Mouse (Mus musculus) hindbrain, embryonic 14.5 days (tissue): ENCODE data around the gene Nemf. TPM values are rescaled to one million over a fixed set of nuclear protein-coding genes. Genes with fewer than 3 reads are reported as not detected.
A peak's percentile ranks its signal among the peaks of the same experiment; 100 is the strongest.

Experiments
- ATAC-seq: fragments of 200-750 bp; cut with Nextera tagmentation; 2 replicates; pipeline ENCODE4 v1.8.0; 2017; ENCODE audit warnings: moderate number of reproducible peaks, mild to moderate bottlenecking, moderate TSS enrichment, moderate library complexity; ENCODE audit not compliant: low FRiP score
- DNase-seq: peaks from one replicate; pipeline ENCODE4 v3.0.0-alpha.2; 2015; ENCODE audit warnings: low spot score
- H3K27ac ChIP-seq: fragments of 300-500 bp; sonication (generic); 2 replicates; pipeline ENCODE4 v1.5.1; 2014; ENCODE audit warnings: mild to moderate bottlenecking, moderate library complexity
- H3K27me3 ChIP-seq: fragments of 300-500 bp; sonication (generic); 2 replicates; pipeline ENCODE4 v1.6.1; 2014; ENCODE audit warnings: mild to moderate bottlenecking, low read length, mixed read lengths; ENCODE audit not compliant: control insufficient read depth, insufficient read depth
- H3K36me3 ChIP-seq: fragments of 300-500 bp; sonication (generic); replicated peaks from 2 replicates; pipeline ENCODE4 v1.6.1; 2014; ENCODE audit not compliant: control insufficient read depth, insufficient read depth
- H3K4me1 ChIP-seq: fragments of 300-500 bp; sonication (generic); replicated peaks from 2 replicates; pipeline ENCODE4 v1.6.1; 2014; ENCODE audit warnings: antibody characterized with exemption, low read length, mixed read lengths; ENCODE audit not compliant: control insufficient read depth, insufficient read depth
- H3K4me2 ChIP-seq: fragments of 300-500 bp; sonication (generic); replicated peaks from 2 replicates; pipeline ENCODE4 v1.6.1; 2014; ENCODE audit warnings: mild to moderate bottlenecking, moderate library complexity
- H3K4me3 ChIP-seq: fragments of 300-500 bp; sonication (generic); replicated peaks from 2 replicates; pipeline ENCODE4 v1.5.1; 2014; ENCODE audit warnings: mild to moderate bottlenecking, low read length
- H3K9ac ChIP-seq: fragments of 300-500 bp; sonication (generic); 2 replicates; pipeline ENCODE4 v1.6.1; 2014
- H3K9me3 ChIP-seq: fragments of 300-500 bp; sonication (generic); 2 replicates; pipeline ENCODE4 v1.6.1; 2016; ENCODE audit warnings: low read length; ENCODE audit not compliant: control insufficient read depth
- WGBS: fragments of 180-500 bp; shearing (Covaris S2); extraction: QIAGEN DNeasy Blood & Tissue Kit; methylation state at CpG from one replicate; pipeline ENCODE4 v1.1.7; 2014; 5-methylcytosine and 5-hydroxymethylcytosine counted together
- polyA plus RNA-seq: library from polyadenylated mRNA; unstranded; fragments of >200 nt; fragmentation: Nextera tagmentation; extraction: Ambion mirVana; gene quantifications from 2 replicates; pipeline ENCODE4 v1.2.1, GENCODE M21; 2014

Gene Nemf
- polyA plus RNA-seq, 1 experiment from 2014 or later, result 77.2 TPM

- Histone ChIP-seq H3K27ac (no peak overlapping the region), H3K36me3 (peaks cover 93% of the 10 kb centered on the region), H3K9me3 (no peaks in the 10 kb centered on the region), H3K9ac (no peak overlapping the region), H3K4me3 (no peak overlapping the region), H3K4me1 (no peaks in the 10 kb centered on the region), H3K4me2 (no peak overlapping the region), H3K27me3 (no peaks in the 10 kb centered on the region)
- ATAC-seq (no peak), DNase-seq (peak; percentile 49)
- WGBS, result 91% methylated on average over 2 of the region's 2 CpGs
These were observed 23.4 kb downstream of the Nemf start for GRCm38 (mm10) chr12:69333547-69333946.

- no peaks in the 10 kb centered on the region for H3K9me3 ChIP-seq
- H3K36me3 ChIP-seq, result peaks cover 92% of the 10 kb centered on the region
- no peak overlapping the region for H3K27ac ChIP-seq
- H3K4me2 ChIP-seq, result no peak overlapping the region
- H3K27me3 ChIP-seq, result no peaks in the 10 kb centered on the region
- 85% methylated on average over 1 of the region's 1 CpGs for WGBS
- H3K4me3 ChIP-seq, result no peak overlapping the region
- H3K4me1 ChIP-seq, result no peaks in the 10 kb centered on the region
- no peak overlapping the region for H3K9ac ChIP-seq
- DNase-seq (no peak), ATAC-seq (no peak)
These were observed 24.8 kb downstream of the Nemf start for GRCm38 (mm10) chr12:69332147-69332546.

GRCm38 (mm10) chr12:69331187-69331586, 25.8 kb downstream of the Nemf start:
- H3K4me3 ChIP-seq, result no peak overlapping the region
- H3K9ac ChIP-seq, result no peak overlapping the region
- 97% methylated on average over 3 of the region's 3 CpGs for WGBS
- H3K9me3 ChIP-seq, result no peaks in the 10 kb centered on the region
- ATAC-seq (no peak), DNase-seq (no peak)
- H3K4me2 ChIP-seq, result no peak overlapping the region
- H3K27ac ChIP-seq, result no peak overlapping the region
- H3K27me3 ChIP-seq, result no peaks in the 10 kb centered on the region
- peaks cover 92% of the 10 kb centered on the region for H3K36me3 ChIP-seq
- H3K4me1 ChIP-seq, result no peaks in the 10 kb centered on the region

GRCm38 (mm10) chr12:69318431-69318830, 38.5 kb downstream of the Nemf start:
- no peaks in the 10 kb centered on the region for H3K4me1 ChIP-seq
- no peak overlapping the region for H3K4me2 ChIP-seq
- no peaks in the 10 kb centered on the region for H3K27me3 ChIP-seq
- no peak overlapping the region for H3K9ac ChIP-seq
- H3K4me3 ChIP-seq, result no peak overlapping the region
- no peak for ATAC-seq
- no peak for DNase-seq
- no peaks in the 10 kb centered on the region for H3K9me3 ChIP-seq
- peaks cover 90% of the 10 kb centered on the region for H3K36me3 ChIP-seq
- no peak overlapping the region for H3K27ac ChIP-seq

GRCm38 (mm10) chr12:69309659-69310058, 47.3 kb downstream of the Nemf start:
- Histone ChIP-seq H3K9me3 (no peaks in the 10 kb centered on the region), H3K4me1 (no peaks in the 10 kb centered on the region), H3K4me3 (no peak overlapping the region), H3K9ac (no peak overlapping the region), H3K36me3 (peaks cover 95% of the 10 kb centered on the region), H3K27me3 (no peaks in the 10 kb centered on the region), H3K4me2 (no peak overlapping the region), H3K27ac (no peak overlapping the region)
- DNase-seq, result no peak
- WGBS, result 96% methylated on average over 4 of the region's 4 CpGs
- no peak for ATAC-seq

- Histone ChIP-seq H3K9ac (no peak overlapping the region), H3K27me3 (no peaks in the 10 kb centered on the region), H3K9me3 (no peaks in the 10 kb centered on the region), H3K4me2 (no peak overlapping the region), H3K36me3 (peaks cover 99% of the 10 kb centered on the region), H3K4me3 (no peak overlapping the region), H3K4me1 (no peaks in the 10 kb centered on the region), H3K27ac (no peak overlapping the region)
- 95% methylated on average over 7 of the region's 7 CpGs for WGBS
- DNase-seq (no peak), ATAC-seq (no peak)
These were observed 50.6 kb downstream of the Nemf start for GRCm38 (mm10) chr12:69306333-69306732.

- H3K36me3 ChIP-seq, result peaks cover 98% of the 10 kb centered on the region
- no peak overlapping the region for H3K4me3 ChIP-seq
- WGBS, result 95% methylated on average over 2 of the region's 2 CpGs
- ATAC-seq (no peak), DNase-seq (no peak)
- no peak overlapping the region for H3K27ac ChIP-seq
- H3K9me3 ChIP-seq, result no peaks in the 10 kb centered on the region
- no peaks in the 10 kb centered on the region for H3K27me3 ChIP-seq
- H3K4me2 ChIP-seq, result no peak overlapping the region
- no peak overlapping the region for H3K9ac ChIP-seq
- H3K4me1 ChIP-seq, result peaks cover 5% of the 10 kb centered on the region
These were observed 52.9 kb downstream of the Nemf start for GRCm38 (mm10) chr12:69304051-69304450.

- peaks cover 15% of the 10 kb centered on the region for H3K4me1 ChIP-seq
- H3K9ac ChIP-seq, result no peak overlapping the region
- WGBS, result 95% methylated on average over 12 of the region's 12 CpGs
- H3K27me3 ChIP-seq, result no peaks in the 10 kb centered on the region
- H3K9me3 ChIP-seq, result no peaks in the 10 kb centered on the region
- H3K36me3 ChIP-seq, result peaks cover 82% of the 10 kb centered on the region
- no peak overlapping the region for H3K27ac ChIP-seq
- H3K4me3 ChIP-seq, result no peak overlapping the region
- DNase-seq, result no peak
- no peak for ATAC-seq
- no peak overlapping the region for H3K4me2 ChIP-seq
These were observed 54.8 kb downstream of the Nemf start for GRCm38 (mm10) chr12:69302171-69302570.

- ATAC-seq, result no peak
- peaks cover 64% of the 10 kb centered on the region for H3K36me3 ChIP-seq
- H3K4me2 ChIP-seq, result no peak overlapping the region
- no peak overlapping the region for H3K4me3 ChIP-seq
- peaks cover 21% of the 10 kb centered on the region for H3K4me1 ChIP-seq
- no peak overlapping the region for H3K9ac ChIP-seq
- no peaks in the 10 kb centered on the region for H3K27me3 ChIP-seq
- no peak for DNase-seq
- H3K9me3 ChIP-seq, result no peaks in the 10 kb centered on the region
- WGBS, result 98% methylated on average over 2 of the region's 2 CpGs
- H3K27ac ChIP-seq, result no peak overlapping the region
These were observed 56.6 kb downstream of the Nemf start for GRCm38 (mm10) chr12:69300391-69300790.

- 83% methylated on average over 3 of the region's 3 CpGs for WGBS
- Histone ChIP-seq H3K27me3 (no peaks in the 10 kb centered on the region), H3K4me3 (no peak overlapping the region), H3K9ac (no peak overlapping the region), H3K27ac (no peak overlapping the region), H3K9me3 (no peaks in the 10 kb centered on the region), H3K36me3 (peaks cover 58% of the 10 kb centered on the region), H3K4me1 (peaks cover 21% of the 10 kb centered on the region), H3K4me2 (no peak overlapping the region)
- ATAC-seq (no peak), DNase-seq (no peak)
These were observed 57.1 kb downstream of the Nemf start for GRCm38 (mm10) chr12:69299831-69300230.
